Mouse (Mus musculus) myocyte (in vitro differentiated cells): ENCODE measurements around the gene Ptprd. TPM values are rescaled to one million over a fixed set of nuclear protein-coding genes. Genes with fewer than 3 reads are reported as not detected.

Experiments used
- H3K27me3 ChIP-seq: one replicate; pipeline ENCODE4 v1.6.1; 2011; ENCODE audit not compliant: control insufficient read depth, insufficient read depth, insufficient read length
- H3K36me3 ChIP-seq: one replicate; pipeline ENCODE4 v1.6.1; 2011; ENCODE audit not compliant: control insufficient read depth, insufficient read depth
- H3K4me2 ChIP-seq: one replicate; pipeline ENCODE4 v1.6.1; 2011; ENCODE audit warnings: low read depth, control low read depth
- H3K4me3 ChIP-seq: one replicate; pipeline ENCODE4 v1.5.1; 2011; ENCODE audit warnings: mild to moderate bottlenecking, control low read depth, moderate library complexity
- H3K79me2 ChIP-seq: one replicate; pipeline ENCODE4 v1.6.1; 2011; ENCODE audit not compliant: control insufficient read depth, insufficient read depth
- H3ac ChIP-seq: one replicate; pipeline ENCODE4 v1.6.1; 2011; ENCODE audit not compliant: control insufficient read depth, insufficient read length
- CEBPB ChIP-seq: IDR thresholded peaks from 2 replicates; pipeline ENCODE4 v1.6.1; 2011; ENCODE audit warnings: mild to moderate bottlenecking, moderate library complexity; ENCODE audit not compliant: poor library complexity, insufficient read depth, severe bottlenecking
- E2F4 ChIP-seq: IDR thresholded peaks from one replicate; pipeline ENCODE4 v1.6.1; 2011; ENCODE audit warnings: mild to moderate bottlenecking, control low read depth, moderate library complexity; ENCODE audit not compliant: insufficient read depth
- MAX ChIP-seq: IDR thresholded peaks from one replicate; pipeline ENCODE4 v1.6.1; 2011; ENCODE audit warnings: low read depth, mild to moderate bottlenecking, control low read depth
- MYOD1 ChIP-seq, 3 experiments: IDR thresholded peaks; one replicate each; pipeline ENCODE4 v1.6.1; 2011; ENCODE audit warnings: control low read depth in 2 of 3, low read depth in 2 of 3, mild to moderate bottlenecking in 2 of 3, moderate library complexity in 1 of 3; ENCODE audit not compliant: insufficient read length in 2 of 3, control insufficient read depth in 1 of 3
- MYOG ChIP-seq, 3 experiments: IDR thresholded peaks; one replicate each; pipeline ENCODE4 v1.6.1; 2011; ENCODE audit warnings: control low read depth in 2 of 3, low read depth in 2 of 3, mild to moderate bottlenecking in 2 of 3; ENCODE audit not compliant: insufficient read length in 2 of 3, control insufficient read depth in 1 of 3, insufficient read depth in 1 of 3
- POLR2A ChIP-seq: IDR thresholded peaks from one replicate; pipeline ENCODE4 v1.6.1; 2011; ENCODE audit warnings: low read depth, mild to moderate bottlenecking, control low read depth, moderate library complexity; ENCODE audit not compliant: insufficient read length
- POLR2AphosphoS2 ChIP-seq: IDR thresholded peaks from one replicate; pipeline ENCODE4 v1.6.1; 2011; ENCODE audit warnings: low read depth, control low read depth; ENCODE audit not compliant: insufficient read length
- REST ChIP-seq: IDR thresholded peaks from one replicate; pipeline ENCODE4 v1.6.1; 2011; ENCODE audit warnings: mild to moderate bottlenecking, control low read depth, moderate library complexity; ENCODE audit not compliant: insufficient read depth, insufficient read length
- SRF ChIP-seq: IDR thresholded peaks from one replicate; pipeline ENCODE4 v1.6.1; 2011; ENCODE audit warnings: low read depth; ENCODE audit not compliant: control insufficient read depth, insufficient read length
- TCF12 ChIP-seq: IDR thresholded peaks from one replicate; pipeline ENCODE4 v1.6.1; 2011; ENCODE audit warnings: mild to moderate bottlenecking, control low read depth; ENCODE audit not compliant: poor library complexity, insufficient read depth, severe bottlenecking
- TCF3 ChIP-seq: IDR thresholded peaks from one replicate; pipeline ENCODE4 v1.6.1; 2011; ENCODE audit warnings: low read depth, control low read depth; ENCODE audit not compliant: insufficient read length
- USF1 ChIP-seq: IDR thresholded peaks from one replicate; pipeline ENCODE4 v1.6.1; 2011; ENCODE audit warnings: low read depth, mild to moderate bottlenecking, control low read depth, moderate library complexity
- polyA plus RNA-seq: library from polyadenylated mRNA; unstranded; fragments of >200 nt; fragmentation: generic; extraction: Trizol; gene quantifications from one replicate; pipeline ENCODE4 v1.2.1, GENCODE M21; 2012; ENCODE audit warnings: missing spikeins

Gene Ptprd
- polyA plus RNA-seq, 1 experiment, result 2.9 TPM

GRCm38 (mm10) chr4:76325646-76326045 lies 1886.1 kb downstream of the Ptprd start:
- TF ChIP-seq REST (no peak), USF1 (no peak), MYOD1 (IDR thresholded peaks at IDR 0.05; ENCODE audit: control insufficient read depth in 1 of 3, insufficient read length in 2 of 3, low read depth in 2 of 3) (no peak), MYOG (IDR thresholded peaks at IDR 0.05; ENCODE audit: control insufficient read depth in 1 of 3, insufficient read depth in 1 of 3, insufficient read length in 2 of 3, low read depth in 2 of 3) (no peak), TCF12 (no peak), TCF3 (no peak), SRF (no peak)
- no peak overlapping the region for H3K4me2 ChIP-seq
- H3K27me3 ChIP-seq, result no peaks in the 10 kb centered on the region
- H3K4me3 ChIP-seq, result no peak overlapping the region
- no peaks in the 10 kb centered on the region for H3K36me3 ChIP-seq
- no peak overlapping the region for H3ac ChIP-seq
- H3K79me2 ChIP-seq, result no peaks in the 10 kb centered on the region

- TF ChIP-seq E2F4 (no peak), REST (no peak), TCF12 (no peak)
- Histone ChIP-seq H3K79me2 (no peaks in the 10 kb centered on the region), H3K36me3 (no peaks in the 10 kb centered on the region), H3K4me2 (peak overlapping the region; percentile 64), H3K27me3 (no peaks in the 10 kb centered on the region), H3ac (no peak overlapping the region), H3K4me3 (no peak overlapping the region)
These were observed 1886.8 kb downstream of the Ptprd start for GRCm38 (mm10) chr4:76324928-76325327.

- TF ChIP-seq MYOD1 (IDR thresholded peaks at IDR 0.05; ENCODE audit: control insufficient read depth in 1 of 3, insufficient read length in 2 of 3, low read depth in 2 of 3) (peak; percentile 65 to 90 (median 88)), MAX (no peak), TCF3 (peak; percentile 43), REST (no peak), USF1 (no peak), POLR2AphosphoS2 (no peak), POLR2A (no peak), E2F4 (no peak), CEBPB (0 out of 2 replicates have a peak, but pooled peaks have one; percentile 48), MYOG (IDR thresholded peaks at IDR 0.05; ENCODE audit: control insufficient read depth in 1 of 3, insufficient read depth in 1 of 3, insufficient read length in 2 of 3, low read depth in 2 of 3) (peak in 2 of 3 experiments; percentile 39 to 80), TCF12 (peak; percentile 94), SRF (no peak)
- peak overlapping the region; percentile 64 for H3K4me2 ChIP-seq
These were observed 1887.3 kb downstream of the Ptprd start for GRCm38 (mm10) chr4:76324509-76324908.

GRCm38 (mm10) chr4:76319874-76320273 lies 1891.9 kb downstream of the Ptprd start:
- no peaks in the 10 kb centered on the region for H3K36me3 ChIP-seq
- no peak overlapping the region for H3K4me2 ChIP-seq
- H3K4me3 ChIP-seq, result no peak overlapping the region
- H3ac ChIP-seq, result no peak overlapping the region
- no peaks in the 10 kb centered on the region for H3K27me3 ChIP-seq
- TF ChIP-seq MYOD1 (IDR thresholded peaks at IDR 0.05; ENCODE audit: control insufficient read depth in 1 of 3, insufficient read length in 2 of 3, low read depth in 2 of 3), result peak in 2 of 3 experiments; percentile 22 to 40
- no peak for TF ChIP-seq MAX
- peak in 1 of 3 experiments; percentile 34 for TF ChIP-seq MYOG (IDR thresholded peaks at IDR 0.05; ENCODE audit: control insufficient read depth in 1 of 3, insufficient read depth in 1 of 3, insufficient read length in 2 of 3, low read depth in 2 of 3)
- no peak for TF ChIP-seq CEBPB
- H3K79me2 ChIP-seq, result no peaks in the 10 kb centered on the region

More at GRCm38 (mm10) chr4:76324509-76324908, 1887.3 kb downstream of the Ptprd start:
- H3K79me2 ChIP-seq, result no peaks in the 10 kb centered on the region
- H3K4me3 ChIP-seq, result no peak overlapping the region
- no peaks in the 10 kb centered on the region for H3K27me3 ChIP-seq
- H3ac ChIP-seq, result no peak overlapping the region
- no peaks in the 10 kb centered on the region for H3K36me3 ChIP-seq

GRCm38 (mm10) chr4:76315977-76316376 lies 1895.8 kb downstream of the Ptprd start:
- Histone ChIP-seq H3K4me3 (no peak overlapping the region), H3K79me2 (no peaks in the 10 kb centered on the region), H3K36me3 (no peaks in the 10 kb centered on the region), H3ac (no peak overlapping the region), H3K4me2 (no peak overlapping the region), H3K27me3 (no peaks in the 10 kb centered on the region)
- TF ChIP-seq E2F4 (no peak), CEBPB (no peak), MYOD1 (IDR thresholded peaks at IDR 0.05; ENCODE audit: control insufficient read depth in 1 of 3, insufficient read length in 2 of 3, low read depth in 2 of 3) (no peak), REST (no peak), POLR2AphosphoS2 (no peak), MAX (no peak), MYOG (IDR thresholded peaks at IDR 0.05; ENCODE audit: control insufficient read depth in 1 of 3, insufficient read depth in 1 of 3, insufficient read length in 2 of 3, low read depth in 2 of 3) (no peak), TCF12 (no peak), USF1 (no peak), TCF3 (no peak), SRF (no peak)
